Mouse (Mus musculus) midbrain, embryonic 11.5 days (tissue): ENCODE measurements at regions not wholly inside any gene's neighbourhood (a gene's known extent, or its start where the extent isn't known, plus 50 kb on each side); places are given as distances from the start of the nearest gene placed in this dataset.
"Not testable (repeated sequence)": the region's sequence is repeated elsewhere in the genome, so short reads cannot be mapped to it uniquely, and the experiment has no call there.

Experiments used
- ATAC-seq: fragments of 200-750 bp; cut with Nextera tagmentation; 2 replicates; pipeline ENCODE4 v1.8.0; 2017; ENCODE audit warnings: moderate TSS enrichment, moderate library complexity; ENCODE audit not compliant: low FRiP score
- DNase-seq: peaks from one replicate; pipeline ENCODE4 v3.0.0; 2015; ENCODE audit warnings: low spot score; ENCODE audit errors: missing footprints
- H3K27ac ChIP-seq: fragments of 300-500 bp; sonication (generic); 2 replicates; pipeline ENCODE4 v1.5.1; 2014; ENCODE audit warnings: low read depth, low read length
- H3K27me3 ChIP-seq: fragments of 300-500 bp; sonication (generic); 2 replicates; pipeline ENCODE4 v1.6.1; 2014; ENCODE audit warnings: mild to moderate bottlenecking, low read length, moderate library complexity, mixed read lengths; ENCODE audit not compliant: control insufficient read depth, insufficient read depth
- H3K36me3 ChIP-seq: fragments of 300-500 bp; sonication (generic); 2 replicates; pipeline ENCODE4 v1.6.1; 2014; ENCODE audit warnings: mild to moderate bottlenecking, low read length, moderate library complexity, mixed read lengths; ENCODE audit not compliant: control insufficient read depth, insufficient read depth
- H3K4me1 ChIP-seq: fragments of 300-500 bp; sonication (generic); 2 replicates; pipeline ENCODE4 v1.6.1; 2014; ENCODE audit warnings: low read length; ENCODE audit not compliant: control insufficient read depth, insufficient read depth
- H3K4me2 ChIP-seq: fragments of 300-500 bp; sonication (generic); 2 replicates; pipeline ENCODE4 v1.6.1; 2014; ENCODE audit warnings: mild to moderate bottlenecking, moderate library complexity
- H3K4me3 ChIP-seq: fragments of 300-500 bp; sonication (generic); 2 replicates; pipeline ENCODE4 v1.5.1; 2014; ENCODE audit warnings: low read depth, low read length
- H3K9ac ChIP-seq: fragments of 300-500 bp; sonication (generic); 2 replicates; pipeline ENCODE4 v1.6.1; 2014; ENCODE audit warnings: low read length
- H3K9me3 ChIP-seq: fragments of 300-500 bp; sonication (generic); 2 replicates; pipeline ENCODE4 v1.6.1; 2016; ENCODE audit warnings: low read length; ENCODE audit not compliant: control insufficient read depth
- WGBS: fragments of 180-500 bp; shearing (Covaris S2); extraction: QIAGEN DNeasy Blood & Tissue Kit; methylation state at CpG from one replicate; pipeline ENCODE4 v1.1.7; 2014; 5-methylcytosine and 5-hydroxymethylcytosine counted together

DNA sequence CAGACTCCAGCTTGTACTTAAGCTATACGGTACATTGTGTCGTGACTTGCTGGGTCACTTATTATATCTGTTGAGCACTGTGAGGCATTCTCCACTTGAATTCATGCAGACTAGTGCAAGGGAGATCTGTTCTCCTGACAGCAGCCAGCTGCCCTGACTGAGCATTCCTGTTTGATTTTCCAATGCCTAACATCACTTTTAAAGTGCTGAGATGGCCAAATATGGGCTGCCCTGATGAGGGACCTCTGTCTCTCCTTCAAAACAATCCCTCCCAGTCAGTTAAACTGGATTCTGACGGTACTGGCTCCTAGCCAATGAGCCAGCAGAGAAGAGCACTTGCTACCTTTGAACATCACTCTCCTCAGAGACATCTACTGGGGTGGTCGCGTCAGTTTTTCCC is 57.6 kb upstream of the Lekr1 start:
- no peaks in the 10 kb centered on the region for H3K27me3 ChIP-seq
- no peak overlapping the region for H3K27ac ChIP-seq
- no peak overlapping the region for H3K9ac ChIP-seq
- no peak for ATAC-seq
- no peak overlapping the region for H3K4me3 ChIP-seq
- WGBS: 81% methylated on average over 5 of the region's 5 CpGs
- DNase-seq: no peak
- no peaks in the 10 kb centered on the region for H3K36me3 ChIP-seq
- H3K9me3 ChIP-seq: no peaks in the 10 kb centered on the region
- no peak overlapping the region for H3K4me2 ChIP-seq
- H3K4me1 ChIP-seq: peaks cover 3% of the 10 kb centered on the region; the same call in 1 of the 2 replicates

DNA sequence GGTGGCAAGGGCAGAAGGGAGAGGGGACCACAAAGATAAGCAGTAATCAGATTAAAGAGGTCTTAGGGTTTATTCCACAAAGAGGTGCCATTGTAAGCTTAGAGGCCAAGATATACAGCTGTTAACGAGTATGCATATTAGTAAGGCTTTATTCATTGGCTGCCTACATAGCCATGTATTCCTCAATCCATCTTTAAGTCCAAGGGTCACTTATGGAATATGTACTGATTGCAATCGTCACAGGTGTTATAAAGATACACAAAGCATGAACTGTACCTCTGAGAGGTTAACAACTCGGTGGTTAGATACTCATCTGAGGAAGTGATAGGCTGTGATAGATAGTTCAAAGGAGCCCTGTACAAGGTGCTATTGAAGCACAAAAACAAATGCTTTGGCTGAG is 54.3 kb upstream of the Lekr1 start:
- 70% methylated on average over 3 of the region's 3 CpGs for WGBS
- H3K4me3 ChIP-seq: no peak overlapping the region
- ATAC-seq (no peak), DNase-seq (no peak)
- H3K4me2 ChIP-seq: no peak overlapping the region
- no peak overlapping the region for H3K9ac ChIP-seq
- H3K27ac ChIP-seq: no peak overlapping the region
- H3K9me3 ChIP-seq: no peaks in the 10 kb centered on the region
- no peaks in the 10 kb centered on the region for H3K27me3 ChIP-seq
- peaks cover 3% of the 10 kb centered on the region; the same call in 1 of the 2 replicates for H3K4me1 ChIP-seq
- no peaks in the 10 kb centered on the region for H3K36me3 ChIP-seq

DNA sequence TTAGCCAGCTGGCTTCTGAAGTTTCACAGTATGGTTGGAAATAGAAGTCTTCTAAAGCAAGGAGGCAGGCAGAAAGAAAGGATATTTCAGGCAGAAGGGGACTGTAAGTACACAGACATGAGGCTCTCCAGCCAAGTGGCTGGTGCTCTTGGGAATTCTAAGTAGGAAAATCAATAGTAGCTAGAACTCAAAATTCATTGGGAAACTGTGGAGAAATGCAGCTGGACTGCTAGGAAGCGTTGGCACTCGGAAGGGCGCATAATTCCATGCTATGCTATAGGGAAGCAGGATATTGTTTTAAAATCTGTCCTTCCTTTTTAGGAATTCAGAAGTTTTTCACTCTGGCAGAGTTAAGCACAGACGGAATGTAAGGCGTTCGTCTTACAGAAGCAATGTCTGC is 53.6 kb upstream of the Lekr1 start:
- DNase-seq (no peak), ATAC-seq (no peak)
- WGBS: 62% methylated on average over 6 of the region's 6 CpGs

DNA sequence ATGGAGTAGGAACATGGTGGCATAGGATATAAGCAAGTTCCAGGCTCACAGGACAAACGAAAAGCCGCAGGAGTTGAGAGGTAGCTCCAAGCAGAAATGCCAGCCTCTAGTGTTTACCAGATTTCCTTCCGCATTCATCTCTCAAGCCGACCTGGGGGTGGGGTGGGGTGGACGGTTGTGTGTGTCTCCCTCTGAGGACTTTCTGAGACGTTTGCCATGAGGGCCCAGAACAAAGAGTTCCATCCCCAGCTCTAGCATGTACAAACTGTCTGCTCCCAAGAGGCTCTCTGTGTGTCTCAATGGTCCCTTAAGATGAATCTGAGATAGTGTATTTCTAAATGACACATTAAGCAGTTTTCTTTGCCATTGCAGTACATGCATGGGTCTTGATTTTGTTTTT is 53.1 kb upstream of the Lekr1 start:
- H3K36me3 ChIP-seq: no peaks in the 10 kb centered on the region
- H3K9me3 ChIP-seq: no peaks in the 10 kb centered on the region
- H3K27me3 ChIP-seq: no peaks in the 10 kb centered on the region
- H3K4me3 ChIP-seq: no peak overlapping the region
- 78% methylated on average over 6 of the region's 6 CpGs for WGBS
- H3K4me1 ChIP-seq: peaks cover 3% of the 10 kb centered on the region; the same call in 1 of the 2 replicates
- H3K4me2 ChIP-seq: no peak overlapping the region
- H3K9ac ChIP-seq: no peak overlapping the region
- no peak overlapping the region for H3K27ac ChIP-seq
- ATAC-seq (no peak), DNase-seq (peak; percentile 74)

More for the DNA sequence above, 53.6 kb upstream of the Lekr1 start:
- Histone ChIP-seq H3K36me3 (no peaks in the 10 kb centered on the region), H3K4me2 (no peak overlapping the region), H3K27ac (no peak overlapping the region), H3K4me1 (peaks cover 3% of the 10 kb centered on the region; the same call in 1 of the 2 replicates), H3K4me3 (no peak overlapping the region), H3K27me3 (no peaks in the 10 kb centered on the region), H3K9me3 (no peaks in the 10 kb centered on the region), H3K9ac (no peak overlapping the region)

DNA sequence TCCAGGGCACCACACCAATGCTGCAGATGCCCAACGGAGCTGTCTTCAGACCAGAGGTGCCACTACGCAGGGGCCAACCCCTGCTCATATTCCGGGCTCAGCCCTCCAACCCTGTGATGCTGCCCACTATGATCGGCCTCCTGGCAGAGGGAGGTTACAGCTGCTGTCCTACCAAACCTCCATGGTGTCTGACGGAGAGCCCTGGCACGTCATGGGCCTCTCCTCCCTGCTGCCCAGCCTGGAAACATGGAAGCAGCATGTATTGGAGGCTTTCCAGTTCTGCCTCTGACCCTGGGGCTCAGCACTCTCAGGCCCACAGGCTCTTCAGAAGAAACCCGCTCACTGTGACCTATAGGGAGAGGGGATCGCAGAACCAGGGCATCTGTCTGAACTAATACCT is 51.1 kb upstream of the Lekr1 start:
- WGBS: 90% methylated on average over 8 of the region's 8 CpGs
- not testable (repeated sequence) for H3K4me3 ChIP-seq, H3K9me3 ChIP-seq, H3K9ac ChIP-seq, H3K4me2 ChIP-seq, ATAC-seq, H3K36me3 ChIP-seq, H3K27ac ChIP-seq, H3K4me1 ChIP-seq, H3K27me3 ChIP-seq
- DNase-seq: peak; percentile 41
